Mouse (Mus musculus) myocyte (in vitro differentiated cells): Measurements from ENCODE around the gene Dact2.

Experiments
- POLR2A ChIP-seq: IDR thresholded peaks from one replicate; pipeline ENCODE4 v1.6.1; 2011; ENCODE audit warnings: low read depth, mild to moderate bottlenecking, control low read depth, moderate library complexity; ENCODE audit not compliant: insufficient read length
- USF1 ChIP-seq: IDR thresholded peaks from one replicate; pipeline ENCODE4 v1.6.1; 2011; ENCODE audit warnings: low read depth, mild to moderate bottlenecking, control low read depth, moderate library complexity

GRCm38 (mm10) chr17:14250401-14250800 lies 46.3 kb upstream of the Dact2 start:
- no peak for TF ChIP-seq POLR2A
- TF ChIP-seq USF1, result no peak
